Mouse (Mus musculus): ENCODE measurements at regions not wholly inside any gene's neighbourhood (a gene's known extent, or its start where the extent isn't known, plus 50 kb on each side); places are given as distances from the start of the nearest gene placed in this dataset.
A peak's percentile ranks its signal among the peaks of the same experiment; 100 is the strongest.

DNA sequence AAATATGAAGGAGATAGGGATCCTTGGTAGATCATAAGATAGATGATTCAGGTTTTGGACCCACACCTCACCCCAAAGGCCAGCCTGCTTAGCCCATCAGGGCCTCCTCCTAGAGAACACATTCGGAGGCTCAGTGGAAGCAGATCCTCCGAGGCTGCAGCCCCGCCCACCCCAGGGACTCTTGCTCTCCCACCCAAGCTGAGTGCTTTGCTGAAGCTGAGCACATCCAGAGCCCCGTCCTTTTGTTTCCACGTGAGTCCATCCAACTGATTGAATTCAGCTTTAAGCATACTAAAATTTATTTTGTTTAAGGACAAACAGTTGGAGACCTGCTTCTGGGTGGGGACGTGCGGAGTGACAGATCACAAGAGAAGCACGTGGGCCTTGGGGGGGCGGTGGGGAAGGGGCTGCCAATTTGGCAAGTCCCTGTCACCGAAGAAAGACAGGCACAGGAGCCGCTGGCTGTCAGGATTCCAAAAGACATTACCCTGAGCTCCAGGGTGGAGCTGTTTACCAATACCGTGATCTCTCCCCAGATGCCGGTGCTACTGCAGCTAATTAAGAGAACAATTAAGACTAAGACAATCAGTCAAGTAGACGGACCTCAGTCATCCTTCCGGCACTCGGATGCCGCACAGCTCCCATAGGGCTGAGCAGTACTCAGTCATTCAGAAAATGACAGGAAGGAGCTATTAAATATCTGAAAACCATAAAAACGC, 448.9 kb upstream of the Spred2 start:
- peak; percentile 62 for DNase-seq

DNA sequence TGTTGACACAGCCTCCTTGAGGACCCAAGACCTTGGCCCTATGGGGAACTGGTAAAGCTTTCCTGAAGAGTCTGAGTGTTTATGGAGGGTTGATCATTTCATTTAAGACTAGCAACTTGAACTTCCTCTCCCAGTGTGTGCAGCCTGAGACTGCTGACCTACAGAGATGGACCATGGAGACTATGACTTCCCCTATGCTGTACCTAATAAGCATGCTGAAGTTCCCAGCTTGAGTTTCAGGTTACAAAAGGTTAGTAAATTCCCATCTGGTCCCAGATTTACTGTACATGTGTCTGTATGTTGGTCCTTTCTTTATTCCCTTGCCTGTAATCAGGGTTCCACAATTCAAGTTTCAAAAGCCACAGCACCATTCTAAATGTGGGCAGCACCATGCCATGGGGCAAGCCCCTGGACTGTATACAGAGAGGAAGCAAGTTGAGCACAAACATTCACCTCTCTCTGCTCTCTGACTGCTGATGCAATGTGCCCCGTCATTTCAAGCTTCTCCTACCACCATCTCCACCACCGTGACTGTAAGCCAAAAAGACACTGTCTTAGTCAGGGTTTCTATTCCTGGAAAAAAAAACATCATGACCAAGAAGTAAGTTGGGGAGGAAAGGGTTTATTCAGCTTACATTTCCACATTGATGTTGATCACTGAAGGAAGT, 431.0 kb upstream of the Spred2 start:
- peak; percentile 72 for DNase-seq

DNA sequence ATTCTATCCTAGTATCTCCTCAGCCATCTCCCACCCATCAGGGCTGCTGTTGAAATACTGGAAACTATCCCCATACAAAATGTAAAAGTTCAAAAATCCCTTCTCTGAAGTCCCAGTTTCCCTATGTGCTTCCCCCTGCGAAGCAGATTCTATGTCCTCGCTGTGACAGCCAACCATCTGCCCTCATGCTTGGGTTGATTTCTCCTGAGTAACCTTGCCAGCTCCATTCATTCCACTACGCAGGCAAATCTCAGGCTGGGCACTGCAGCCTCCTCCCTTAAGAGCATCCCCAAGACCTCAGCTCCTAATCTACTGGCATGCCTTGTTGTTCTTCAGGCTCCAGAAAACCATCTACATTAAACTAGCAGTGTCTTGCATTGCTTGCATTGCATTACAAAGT, 402.5 kb upstream of the Spred2 start:
- no peak for DNase-seq

DNA sequence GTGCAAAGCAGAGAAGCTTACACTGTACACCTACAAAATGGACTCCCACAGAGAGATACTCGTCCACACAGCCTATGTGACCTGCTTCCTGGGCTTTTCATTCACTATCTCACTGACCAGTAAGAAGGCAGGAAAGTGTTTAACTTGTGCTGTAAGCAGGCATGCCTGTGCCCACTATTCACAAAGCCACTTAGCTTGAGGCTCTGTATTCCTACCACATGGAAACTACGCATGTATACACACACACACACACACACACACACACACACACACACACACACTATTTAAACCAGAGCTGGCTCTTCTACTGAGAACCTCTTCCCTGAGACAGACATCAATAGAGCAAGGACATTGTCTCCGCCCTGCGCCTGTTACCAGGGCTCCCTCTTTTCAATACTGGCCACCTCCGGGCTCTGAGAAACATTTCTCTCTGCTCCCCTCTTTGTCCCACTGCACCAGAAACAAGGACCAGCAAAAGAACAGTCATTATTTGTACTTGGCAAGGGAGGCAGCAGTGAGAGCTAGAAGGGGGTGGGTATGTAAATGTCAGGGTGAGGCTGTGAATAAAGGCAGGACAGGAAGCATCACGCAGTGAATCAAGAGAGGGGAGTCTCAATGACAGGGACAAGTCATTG, 400.2 kb upstream of the Spred2 start:
- DNase-seq, result no peak

DNA sequence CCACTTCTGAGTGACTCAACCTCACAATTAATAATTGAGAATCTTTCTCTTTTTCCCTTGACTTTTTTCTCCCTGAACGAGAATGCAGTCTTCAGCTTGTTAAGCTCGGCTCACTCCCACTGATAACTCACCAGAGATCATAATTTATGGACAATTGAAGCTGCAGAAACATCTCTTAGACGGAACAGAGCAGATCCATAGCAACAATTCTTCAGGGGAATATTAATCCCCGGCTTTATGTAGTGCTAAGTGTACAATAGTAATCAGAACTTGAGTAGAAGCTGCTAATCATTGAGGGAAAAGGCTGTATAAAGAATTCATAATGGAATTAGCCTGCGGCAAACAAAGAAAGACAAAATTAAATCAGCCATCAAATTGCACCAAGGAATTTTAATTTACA, 395.0 kb upstream of the Spred2 start:
- DNase-seq, result no peak

DNA sequence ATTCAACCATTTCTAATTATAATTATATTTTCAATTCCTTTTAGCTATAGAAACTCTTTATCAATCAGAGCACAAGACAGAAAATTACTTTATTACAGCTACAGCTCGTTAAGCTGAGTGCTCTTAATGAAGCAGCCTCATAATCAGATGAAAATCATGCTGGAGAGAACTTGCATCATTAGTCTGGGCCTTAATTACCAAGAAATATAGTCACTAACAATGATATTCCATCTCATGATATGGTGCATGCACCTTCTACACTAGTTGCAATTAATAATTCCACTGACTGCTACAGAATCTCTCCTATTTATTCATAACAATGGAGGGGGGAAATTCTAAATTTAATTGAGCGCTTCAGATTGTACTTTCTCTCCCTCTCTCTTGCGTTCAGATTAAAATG, 393.5 kb upstream of the Spred2 start:
- no peak for DNase-seq

DNA sequence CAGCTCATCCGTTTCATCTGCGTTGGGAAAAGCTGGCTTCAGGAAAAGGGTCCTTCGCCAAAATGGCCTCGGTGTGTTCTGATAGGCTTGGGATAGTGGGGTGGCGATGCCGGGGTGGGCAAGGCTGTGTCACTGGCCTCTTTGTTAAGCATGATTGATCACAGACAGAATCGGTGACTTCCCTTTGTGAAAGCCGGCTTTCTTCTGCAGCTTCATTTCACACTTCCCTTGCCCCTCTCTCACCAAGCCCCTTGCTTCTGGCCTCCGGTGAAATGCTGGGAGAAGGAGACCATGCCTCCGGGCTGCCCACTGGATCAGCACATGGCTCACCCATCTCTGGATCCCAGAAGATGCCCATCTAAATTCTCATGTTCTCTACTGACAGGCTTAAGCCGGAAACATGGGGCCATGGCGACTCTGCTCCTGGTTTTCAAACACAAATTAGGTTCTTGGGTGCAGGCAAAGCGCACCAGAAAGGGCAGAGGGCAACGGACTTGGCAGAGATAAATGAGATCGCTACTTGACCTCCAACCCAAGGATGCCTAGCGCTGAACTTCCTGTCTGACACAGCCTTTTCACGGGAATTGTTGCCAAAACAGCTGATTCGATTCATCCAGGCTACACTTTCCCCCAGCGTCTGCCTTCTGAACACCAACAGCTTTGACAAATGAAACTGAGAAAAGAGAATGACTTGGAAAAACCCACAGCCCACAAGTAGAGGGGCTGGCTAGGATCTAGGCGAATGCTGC, 392.7 kb upstream of the Spred2 start:
- peak; percentile 80 for DNase-seq

DNA sequence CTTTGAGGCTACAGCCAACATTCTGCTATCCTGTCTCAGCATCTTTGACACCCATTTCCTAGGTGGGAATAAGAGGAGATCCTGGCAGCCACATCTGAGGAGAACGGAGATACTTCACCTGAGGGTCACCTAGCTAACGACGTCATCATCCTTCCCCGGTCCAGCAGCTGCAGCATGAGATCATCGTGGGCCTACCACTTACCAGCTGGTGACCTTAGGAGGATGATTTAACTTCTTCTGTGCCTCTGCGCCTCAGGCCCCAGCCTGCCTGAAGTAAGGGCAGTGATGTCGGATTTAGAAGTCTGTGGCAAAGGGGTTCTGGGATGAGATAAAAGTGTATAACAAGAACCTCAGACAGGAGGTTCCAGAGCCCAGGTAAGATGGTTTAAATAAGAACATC, 391.3 kb upstream of the Spred2 start:
- DNase-seq, result peak; percentile 55

DNA sequence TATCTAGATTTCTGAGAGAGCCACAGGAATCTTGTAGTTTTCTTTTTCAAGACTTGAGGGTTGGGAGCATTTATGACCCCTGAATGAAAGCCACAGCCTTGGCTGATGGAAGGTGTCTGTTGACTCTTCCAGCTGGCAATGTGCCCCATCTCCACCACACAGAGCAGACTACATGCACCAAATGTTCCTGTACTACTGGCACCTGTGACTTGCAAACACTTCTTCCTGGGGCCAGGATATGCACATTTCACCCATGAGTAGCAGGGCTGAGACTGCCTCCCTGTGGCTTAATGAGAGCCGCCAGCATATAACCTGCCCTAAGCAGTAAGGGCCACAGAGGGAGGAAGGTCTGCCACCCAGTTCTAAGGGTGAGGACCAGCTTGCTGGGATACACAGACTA, 390.5 kb upstream of the Spred2 start:
- DNase-seq, result peak; percentile 75

DNA sequence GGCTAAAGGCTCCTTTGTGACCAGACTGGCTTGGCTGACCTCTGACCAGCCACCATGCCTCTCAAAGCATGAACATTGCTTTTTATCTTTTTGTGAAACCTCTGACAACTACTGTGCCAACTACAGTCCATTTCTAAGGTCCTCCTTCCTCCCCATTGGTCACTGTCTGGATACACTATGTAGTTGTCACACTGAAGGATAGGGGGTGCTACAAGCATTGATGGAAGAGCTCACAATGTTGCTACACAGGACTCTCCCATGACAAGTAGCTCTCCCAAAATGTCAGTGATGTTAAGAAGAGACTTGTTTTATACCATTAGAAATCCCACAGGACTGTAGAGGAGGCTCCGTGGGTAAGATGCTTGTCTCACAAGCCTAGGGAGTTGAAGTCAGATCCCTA, 389.0 kb upstream of the Spred2 start:
- DNase-seq, result peak; percentile 36

DNA sequence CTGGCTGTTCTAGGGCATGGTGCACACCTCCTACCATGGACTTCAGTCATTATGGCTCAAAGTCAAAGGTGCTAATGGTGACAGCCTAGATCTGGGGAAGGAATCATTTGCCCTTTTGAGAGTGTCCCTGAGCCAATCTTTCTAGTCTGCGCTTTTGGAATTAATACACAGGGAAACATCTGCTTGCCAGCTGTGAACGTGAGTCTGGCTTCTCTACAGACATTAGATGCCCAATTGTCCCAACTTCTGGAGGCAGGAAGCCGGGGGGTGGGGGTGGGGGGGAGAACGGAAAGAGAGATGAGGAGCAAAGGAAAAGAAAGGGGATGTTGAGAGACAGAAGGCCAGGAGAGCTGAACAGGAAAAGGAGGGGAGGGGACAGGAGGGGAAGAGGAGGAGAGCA, 377.9 kb upstream of the Spred2 start:
- no peak for DNase-seq

DNA sequence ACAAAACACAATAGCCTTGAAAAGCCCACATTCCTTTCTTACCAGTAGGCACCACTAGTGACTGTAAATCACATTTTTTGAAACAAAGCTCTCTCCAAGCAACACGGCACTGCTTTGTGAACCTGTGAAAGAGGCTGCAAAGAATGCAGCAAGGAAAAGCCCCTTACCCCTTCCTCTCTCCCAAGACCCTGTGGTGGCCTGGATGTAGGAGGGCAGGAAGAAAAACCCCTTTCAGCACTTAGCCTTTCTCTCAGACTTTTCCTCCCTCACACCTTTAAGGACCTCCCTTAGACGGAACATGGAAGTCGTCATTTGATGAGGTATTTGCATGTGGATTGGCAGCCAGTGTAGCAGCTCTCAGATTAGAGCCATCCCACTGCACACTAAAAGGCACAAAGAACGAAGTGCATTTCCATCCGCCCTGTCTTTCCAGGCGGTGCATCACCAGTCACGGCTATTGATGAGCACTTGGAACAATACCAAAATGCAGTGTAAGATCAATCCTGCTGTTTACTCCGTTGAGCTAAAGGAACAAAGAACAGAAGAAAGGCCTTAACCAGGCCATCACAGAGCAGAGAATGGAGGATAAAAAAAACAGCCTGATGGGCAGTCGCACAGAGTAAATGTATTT, 369.7 kb upstream of the Spred2 start:
- DNase-seq, result no peak

DNA sequence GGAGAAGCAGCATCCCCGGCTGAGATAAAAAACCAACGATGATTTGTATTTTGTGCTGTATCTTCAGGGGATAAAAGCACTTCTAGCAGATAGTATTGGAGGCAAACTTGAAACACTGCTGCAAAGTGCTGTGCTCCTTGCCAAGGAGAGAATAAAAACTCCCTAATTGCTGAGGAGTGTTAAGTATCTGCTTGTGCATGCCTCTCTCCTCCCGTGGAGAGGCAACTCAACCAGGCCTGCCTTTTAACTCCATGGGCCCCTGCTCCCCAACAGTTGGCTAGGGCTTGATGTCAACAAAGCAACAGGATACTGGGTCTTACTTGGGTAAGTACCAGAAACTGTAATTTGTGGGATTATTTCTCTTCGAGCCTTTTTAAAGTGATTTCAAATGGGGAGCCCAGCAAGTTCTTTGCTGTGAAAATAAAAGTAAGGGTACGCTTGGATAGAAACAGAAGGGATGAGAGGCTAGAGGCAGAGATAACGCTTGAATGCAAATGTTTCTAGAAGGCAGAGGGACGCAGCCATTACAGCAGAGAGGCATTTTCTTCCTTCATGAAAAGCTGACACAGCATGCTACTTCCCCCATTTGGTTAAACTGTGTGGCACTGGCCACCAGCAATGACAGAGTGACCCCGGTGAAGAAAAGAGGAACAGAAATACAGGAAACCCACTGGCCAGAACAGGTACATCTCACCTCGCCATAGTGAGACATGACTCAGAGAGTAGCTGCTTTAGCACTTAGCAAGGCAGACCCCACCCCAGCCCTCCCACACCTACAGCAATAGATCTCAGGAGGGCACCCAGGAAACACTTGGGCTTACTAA, 369.0 kb upstream of the Spred2 start:
- DNase-seq, result no peak

DNA sequence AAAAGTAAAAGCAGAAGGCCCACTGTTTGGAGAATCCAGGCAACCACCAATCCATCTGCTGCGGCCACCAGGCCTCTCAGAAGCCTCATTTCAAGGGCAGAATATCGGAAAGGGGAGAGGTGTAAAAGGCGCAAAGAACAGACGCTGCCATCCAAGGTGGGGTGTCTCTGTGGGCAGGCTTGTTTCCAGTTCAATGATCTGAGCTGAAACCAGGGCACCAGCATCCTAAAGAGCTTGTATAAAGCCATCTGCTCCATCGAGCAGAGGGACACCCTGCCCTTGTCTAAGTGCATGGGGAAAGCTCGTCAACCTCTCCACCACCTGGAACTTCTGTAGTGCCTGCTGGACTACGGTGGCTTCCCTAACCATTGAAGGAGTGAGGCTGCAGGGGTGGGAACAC, 363.7 kb upstream of the Spred2 start:
- peak; percentile 44 for DNase-seq

DNA sequence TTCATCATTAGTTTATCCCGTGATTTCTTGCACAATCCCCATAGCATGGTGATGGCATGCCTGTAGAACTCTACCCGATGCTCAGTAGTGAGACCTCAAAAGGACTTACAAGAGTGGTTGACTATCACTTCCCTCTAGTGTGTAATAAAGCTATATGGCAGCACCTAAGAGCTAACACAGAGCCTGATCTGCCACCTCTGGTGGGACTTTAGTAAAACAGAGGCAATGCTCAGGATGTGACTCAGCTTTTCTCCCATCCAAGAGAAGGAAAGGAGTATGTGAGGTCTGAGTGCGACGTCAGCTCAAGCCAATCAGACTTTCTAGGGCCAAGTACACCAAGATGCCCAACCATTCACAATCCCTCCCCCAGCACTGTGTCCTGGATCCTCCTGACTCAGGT, 361.5 kb upstream of the Spred2 start:
- peak; percentile 45 for DNase-seq

DNA sequence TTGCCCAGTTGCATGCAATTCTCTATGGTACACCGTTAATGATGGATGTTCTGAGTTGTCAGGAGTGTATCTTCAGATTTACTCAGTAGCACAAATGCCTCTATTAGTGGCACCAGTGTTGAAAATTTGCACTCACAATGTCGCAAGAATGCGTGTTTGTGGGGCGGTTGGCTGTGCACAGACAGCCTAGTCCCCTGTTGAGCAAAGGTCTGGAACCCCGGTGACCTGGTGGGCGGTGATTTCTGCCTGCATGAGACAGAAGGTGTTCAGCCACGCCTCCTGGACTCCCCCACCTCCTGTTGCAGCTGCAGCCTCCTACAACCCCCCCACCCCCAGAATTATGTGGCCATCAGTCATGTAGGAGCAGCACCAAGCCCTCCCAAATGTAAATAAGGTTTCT, 338.9 kb upstream of the Spred2 start:
- peak; percentile 56 for DNase-seq

DNA sequence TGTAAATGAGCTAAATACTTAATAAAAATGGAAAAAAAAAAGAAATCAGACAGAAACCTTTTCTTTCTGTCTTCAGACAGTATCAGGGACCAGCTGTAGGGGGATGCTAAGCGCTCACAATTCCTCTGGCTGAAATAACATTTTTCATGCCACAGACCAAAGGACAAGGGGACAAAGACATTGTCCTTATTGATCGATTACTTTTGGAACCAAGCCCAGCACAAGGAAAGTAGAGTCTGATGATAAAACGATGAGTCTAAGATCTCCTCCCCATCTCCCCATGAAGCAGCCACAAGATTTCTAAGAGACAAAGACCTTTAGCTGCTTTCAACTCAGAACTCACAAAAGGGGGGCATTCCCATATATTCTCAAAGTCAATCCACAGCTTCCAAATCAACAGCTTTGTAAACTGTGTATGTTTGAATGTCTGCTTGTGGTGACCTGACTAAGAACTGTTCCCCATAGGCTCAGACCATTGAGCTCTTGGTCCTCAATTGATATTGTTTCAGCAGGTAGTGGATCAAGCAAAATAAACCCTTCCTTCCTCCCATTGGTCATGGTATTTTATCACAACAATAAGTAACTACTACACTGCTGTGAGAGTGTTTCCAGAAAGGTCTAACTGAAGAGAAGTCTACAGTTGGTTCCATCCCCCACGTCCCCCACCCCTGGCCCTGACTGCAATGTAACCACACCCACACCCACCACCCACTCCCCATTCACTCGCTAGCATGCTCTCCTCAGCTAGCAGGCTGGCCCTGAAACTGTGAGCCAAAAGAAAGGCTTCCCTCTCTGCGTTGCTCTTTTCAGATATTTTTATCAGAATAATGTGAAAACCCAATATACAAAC, 331.4 kb upstream of the Spred2 start:
- peak; percentile 37 for DNase-seq

DNA sequence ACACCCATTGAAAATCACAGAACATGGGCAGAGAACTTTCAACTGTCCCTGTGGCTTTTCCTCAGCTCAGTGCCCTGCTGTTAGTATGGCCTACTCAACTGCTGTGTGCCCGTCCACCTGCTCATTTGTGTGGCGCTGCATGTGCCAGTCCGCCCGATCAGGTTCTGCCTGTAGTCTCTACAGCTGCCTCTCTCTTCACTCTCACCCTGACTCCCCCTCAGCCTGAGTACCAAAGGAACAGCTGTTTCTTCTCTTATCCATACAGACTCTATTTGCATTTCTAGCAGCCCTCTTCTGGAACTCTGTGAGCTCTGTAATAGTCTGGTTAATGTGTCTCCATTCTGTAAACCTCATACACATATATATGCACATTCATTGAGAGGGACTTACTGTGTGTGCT, 329.1 kb upstream of the Spred2 start:
- peak; percentile 66 for DNase-seq

DNA sequence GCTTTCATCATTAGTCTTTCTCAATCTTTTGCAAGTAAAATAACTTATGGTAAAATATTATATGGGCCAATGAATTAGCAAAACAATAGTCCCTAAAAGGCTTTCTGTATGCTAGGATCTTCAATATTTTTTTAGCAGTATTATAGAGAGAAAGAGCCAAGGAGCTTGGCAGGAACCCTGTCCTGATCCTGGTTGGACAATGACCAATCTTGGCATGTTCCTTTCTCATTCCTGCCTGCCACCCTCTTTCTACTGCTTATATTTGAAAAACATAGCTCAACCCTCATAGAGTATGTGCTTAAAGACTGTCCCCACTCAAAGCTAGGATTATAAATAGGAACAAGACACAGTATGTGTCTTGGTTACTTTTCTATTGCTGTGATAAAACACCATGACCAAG, 327.8 kb upstream of the Spred2 start:
- DNase-seq, result no peak

DNA sequence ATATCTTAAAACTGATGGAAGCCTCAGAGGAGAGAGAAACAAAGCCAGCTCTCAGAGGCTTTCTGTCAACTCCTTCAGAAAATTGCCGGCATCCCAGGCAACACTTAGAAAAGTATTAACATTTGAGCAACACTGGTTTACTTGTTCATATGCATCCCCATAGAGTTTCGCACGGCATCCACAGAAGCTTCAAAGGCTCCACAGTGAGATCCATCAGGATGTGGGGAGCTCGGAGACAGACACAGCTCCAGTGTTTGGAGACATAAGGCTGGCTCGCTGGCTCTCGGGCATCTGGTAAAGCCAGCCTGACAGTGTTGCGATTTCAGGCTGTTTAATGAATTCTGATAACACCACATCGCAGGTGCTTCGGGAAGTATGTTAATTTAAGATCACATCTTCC, 324.7 kb upstream of the Spred2 start:
- peak; percentile 74 for DNase-seq

DNA sequence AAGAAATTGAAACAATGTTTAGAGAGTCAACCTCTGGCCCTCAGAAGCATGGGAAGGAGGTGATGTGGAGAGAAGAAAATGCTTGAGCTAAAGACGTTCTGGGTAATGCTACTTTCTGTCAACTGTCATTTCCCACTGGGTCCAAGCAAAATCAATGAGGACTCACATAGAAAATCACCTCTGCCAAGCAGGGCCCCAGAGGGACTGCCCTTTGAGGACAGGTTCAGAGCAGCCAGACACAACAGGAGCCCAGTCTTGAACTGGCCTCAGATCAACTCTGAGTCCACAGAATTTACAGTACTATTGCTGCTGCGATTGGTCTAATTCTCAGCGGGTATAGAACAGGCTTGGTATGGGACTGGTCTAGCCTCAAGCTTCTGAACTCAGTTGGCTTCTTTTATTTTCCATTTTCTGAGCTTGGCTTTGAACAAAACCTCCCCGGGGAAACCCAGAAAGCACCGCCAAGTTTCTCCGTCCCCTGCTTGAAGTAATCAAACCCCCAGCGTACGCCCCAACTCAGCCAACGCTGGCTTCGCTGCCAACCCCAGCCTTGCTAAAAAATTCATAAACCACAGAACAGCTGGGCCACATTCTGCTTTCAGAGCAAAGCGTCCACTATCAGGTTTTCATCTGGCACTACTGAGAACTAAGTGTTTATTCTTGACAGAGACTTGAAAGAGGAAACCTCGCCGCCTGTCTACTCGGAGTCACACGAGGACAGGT, 322.8 kb upstream of the Spred2 start:
- peak; percentile 98 for DNase-seq

Measured in heart, adult 11 months (tissue).